Mouse (Mus musculus): ENCODE measurements around the gene Trpm3. TPM values are rescaled to one million over a fixed set of nuclear protein-coding genes. Genes with fewer than 3 reads are reported as not detected.
A peak's percentile ranks its signal among the peaks of the same experiment; 100 is the strongest.

The Trpm3 gene
- polyA plus RNA-seq, 1 experiment = 0.05 TPM

- Histone ChIP-seq H3ac (ENCODE audit: control insufficient read depth, insufficient read length, low read depth) (no peak overlapping the region), H3K27me3 (ENCODE audit: control insufficient read depth, insufficient read depth, insufficient read length) (no peaks in the 10 kb centered on the region)
These were observed 434.0 kb downstream of the Trpm3 start for GRCm38 (mm10) chr19:22572849-22573248.

GRCm38 (mm10) chr19:22582120-22582745 lies 443.4 kb downstream of the Trpm3 start:
- H3ac ChIP-seq (ENCODE audit: control insufficient read depth, insufficient read length, low read depth) = no peak overlapping the region
- H3K79me2 ChIP-seq (ENCODE audit: control insufficient read depth, insufficient read depth) = no peaks in the 10 kb centered on the region
- H3K79me3 ChIP-seq (ENCODE audit: low read depth) = no peaks in the 10 kb centered on the region
- no peak overlapping the region for H3K4me3 ChIP-seq (ENCODE audit: insufficient read depth, poor library complexity, severe bottlenecking)
- no peak for TF ChIP-seq MYOG (IDR thresholded peaks at IDR 0.05; ENCODE audit: control insufficient read depth, extremely low read depth, insufficient read length)
- TF ChIP-seq MAX (IDR thresholded peaks at IDR 0.05) = no peak
- TF ChIP-seq MYOD1 (IDR thresholded peaks at IDR 0.05; ENCODE audit: control insufficient read depth, insufficient read length, low read depth) = no peak
- TF ChIP-seq CEBPB (IDR thresholded peaks at IDR 0.05; ENCODE audit: low read depth) = no peak
- TF ChIP-seq CTCF (IDR thresholded peaks at IDR 0.05; ENCODE audit: control insufficient read depth, insufficient read depth, insufficient read length) = no peak
- no peak for TF ChIP-seq FOSL1 (IDR thresholded peaks at IDR 0.05; ENCODE audit: insufficient read depth, low read length, poor library complexity, severe bottlenecking)
- no peak for TF ChIP-seq USF1 (IDR thresholded peaks at IDR 0.05; ENCODE audit: low read depth)
- H3K27me3 ChIP-seq (ENCODE audit: control insufficient read depth, insufficient read depth, insufficient read length) = no peaks in the 10 kb centered on the region
- H3K36me3 ChIP-seq (ENCODE audit: control insufficient read depth, insufficient read depth) = no peaks in the 10 kb centered on the region

More at GRCm38 (mm10) chr19:22572849-22573248, 434.0 kb downstream of the Trpm3 start:
- H3K79me3 ChIP-seq (ENCODE audit: low read depth) = no peaks in the 10 kb centered on the region
- TF ChIP-seq CTCF (IDR thresholded peaks at IDR 0.05; ENCODE audit: control insufficient read depth, insufficient read depth, insufficient read length) (no peak), MYOD1 (IDR thresholded peaks at IDR 0.05; ENCODE audit: control insufficient read depth, insufficient read length, low read depth) (no peak), USF1 (IDR thresholded peaks at IDR 0.05; ENCODE audit: low read depth) (no peak), MYOG (IDR thresholded peaks at IDR 0.05; ENCODE audit: control insufficient read depth, extremely low read depth, insufficient read length) (no peak), FOSL1 (IDR thresholded peaks at IDR 0.05; ENCODE audit: insufficient read depth, low read length, poor library complexity, severe bottlenecking) (no peak), CEBPB (IDR thresholded peaks at IDR 0.05; ENCODE audit: low read depth) (no peak), MAX (IDR thresholded peaks at IDR 0.05) (no peak)
- no peaks in the 10 kb centered on the region for H3K79me2 ChIP-seq (ENCODE audit: control insufficient read depth, insufficient read depth)
- no peaks in the 10 kb centered on the region for H3K36me3 ChIP-seq (ENCODE audit: control insufficient read depth, insufficient read depth)
- no peak overlapping the region for H3K4me3 ChIP-seq (ENCODE audit: insufficient read depth, poor library complexity, severe bottlenecking)

GRCm38 (mm10) chr19:22594492-22594891 lies 455.6 kb downstream of the Trpm3 start:
- Histone ChIP-seq H3K27me3 (ENCODE audit: control insufficient read depth, insufficient read depth, insufficient read length) (no peaks in the 10 kb centered on the region), H3K36me3 (ENCODE audit: control insufficient read depth, insufficient read depth) (no peaks in the 10 kb centered on the region), H3K79me3 (ENCODE audit: low read depth) (no peaks in the 10 kb centered on the region), H3ac (ENCODE audit: control insufficient read depth, insufficient read length, low read depth) (no peak overlapping the region), H3K79me2 (ENCODE audit: control insufficient read depth, insufficient read depth) (no peaks in the 10 kb centered on the region), H3K4me3 (ENCODE audit: insufficient read depth, poor library complexity, severe bottlenecking) (no peak overlapping the region)
- TF ChIP-seq CTCF (IDR thresholded peaks at IDR 0.05; ENCODE audit: control insufficient read depth, insufficient read depth, insufficient read length) = no peak
- no peak for TF ChIP-seq CEBPB (IDR thresholded peaks at IDR 0.05; ENCODE audit: low read depth)

- Histone ChIP-seq H3K27me3 (ENCODE audit: control insufficient read depth, insufficient read depth, insufficient read length) (no peaks in the 10 kb centered on the region), H3K4me3 (ENCODE audit: insufficient read depth, poor library complexity, severe bottlenecking) (no peak overlapping the region), H3ac (ENCODE audit: control insufficient read depth, insufficient read length, low read depth) (no peak overlapping the region), H3K79me2 (ENCODE audit: control insufficient read depth, insufficient read depth) (no peaks in the 10 kb centered on the region), H3K36me3 (ENCODE audit: control insufficient read depth, insufficient read depth) (no peaks in the 10 kb centered on the region), H3K79me3 (ENCODE audit: low read depth) (no peaks in the 10 kb centered on the region)
- no peak for TF ChIP-seq USF1 (IDR thresholded peaks at IDR 0.05; ENCODE audit: low read depth)
These were observed 456.4 kb downstream of the Trpm3 start for GRCm38 (mm10) chr19:22595246-22595645.

- H3K79me3 ChIP-seq (ENCODE audit: low read depth) = no peaks in the 10 kb centered on the region
- TF ChIP-seq CEBPB (IDR thresholded peaks at IDR 0.05; ENCODE audit: low read depth) = no peak
- no peak for TF ChIP-seq CTCF (IDR thresholded peaks at IDR 0.05; ENCODE audit: control insufficient read depth, insufficient read depth, insufficient read length)
- TF ChIP-seq MYOD1 (IDR thresholded peaks at IDR 0.05; ENCODE audit: control insufficient read depth, insufficient read length, low read depth) = peak; percentile 80
- TF ChIP-seq USF1 (IDR thresholded peaks at IDR 0.05; ENCODE audit: low read depth) = no peak
- TF ChIP-seq MYOG (IDR thresholded peaks at IDR 0.05; ENCODE audit: control insufficient read depth, extremely low read depth, insufficient read length) = no peak
- H3K27me3 ChIP-seq (ENCODE audit: control insufficient read depth, insufficient read depth, insufficient read length) = no peaks in the 10 kb centered on the region
These were observed 457.9 kb downstream of the Trpm3 start for GRCm38 (mm10) chr19:22596715-22597114.

GRCm38 (mm10) chr19:22604322-22604721 lies 465.5 kb downstream of the Trpm3 start:
- H3K27me3 ChIP-seq (ENCODE audit: control insufficient read depth, insufficient read depth, insufficient read length) = no peaks in the 10 kb centered on the region
- H3ac ChIP-seq (ENCODE audit: control insufficient read depth, insufficient read length, low read depth) = no peak overlapping the region
- H3K4me3 ChIP-seq (ENCODE audit: insufficient read depth, poor library complexity, severe bottlenecking) = no peak overlapping the region
- TF ChIP-seq MAX (IDR thresholded peaks at IDR 0.05) (no peak), MYOD1 (IDR thresholded peaks at IDR 0.05; ENCODE audit: control insufficient read depth, insufficient read length, low read depth) (no peak)
- H3K36me3 ChIP-seq (ENCODE audit: control insufficient read depth, insufficient read depth) = no peaks in the 10 kb centered on the region
- H3K79me3 ChIP-seq (ENCODE audit: low read depth) = no peaks in the 10 kb centered on the region
- no peaks in the 10 kb centered on the region for H3K79me2 ChIP-seq (ENCODE audit: control insufficient read depth, insufficient read depth)

More at GRCm38 (mm10) chr19:22596715-22597114, 457.9 kb downstream of the Trpm3 start:
- Histone ChIP-seq H3K4me3 (ENCODE audit: insufficient read depth, poor library complexity, severe bottlenecking) (no peak overlapping the region), H3ac (ENCODE audit: control insufficient read depth, insufficient read length, low read depth) (no peak overlapping the region), H3K79me2 (ENCODE audit: control insufficient read depth, insufficient read depth) (no peaks in the 10 kb centered on the region), H3K36me3 (ENCODE audit: control insufficient read depth, insufficient read depth) (no peaks in the 10 kb centered on the region)
